Mouse (Mus musculus): ENCODE measurements around the gene Mtif2.

Gene Mtif2

DNA sequence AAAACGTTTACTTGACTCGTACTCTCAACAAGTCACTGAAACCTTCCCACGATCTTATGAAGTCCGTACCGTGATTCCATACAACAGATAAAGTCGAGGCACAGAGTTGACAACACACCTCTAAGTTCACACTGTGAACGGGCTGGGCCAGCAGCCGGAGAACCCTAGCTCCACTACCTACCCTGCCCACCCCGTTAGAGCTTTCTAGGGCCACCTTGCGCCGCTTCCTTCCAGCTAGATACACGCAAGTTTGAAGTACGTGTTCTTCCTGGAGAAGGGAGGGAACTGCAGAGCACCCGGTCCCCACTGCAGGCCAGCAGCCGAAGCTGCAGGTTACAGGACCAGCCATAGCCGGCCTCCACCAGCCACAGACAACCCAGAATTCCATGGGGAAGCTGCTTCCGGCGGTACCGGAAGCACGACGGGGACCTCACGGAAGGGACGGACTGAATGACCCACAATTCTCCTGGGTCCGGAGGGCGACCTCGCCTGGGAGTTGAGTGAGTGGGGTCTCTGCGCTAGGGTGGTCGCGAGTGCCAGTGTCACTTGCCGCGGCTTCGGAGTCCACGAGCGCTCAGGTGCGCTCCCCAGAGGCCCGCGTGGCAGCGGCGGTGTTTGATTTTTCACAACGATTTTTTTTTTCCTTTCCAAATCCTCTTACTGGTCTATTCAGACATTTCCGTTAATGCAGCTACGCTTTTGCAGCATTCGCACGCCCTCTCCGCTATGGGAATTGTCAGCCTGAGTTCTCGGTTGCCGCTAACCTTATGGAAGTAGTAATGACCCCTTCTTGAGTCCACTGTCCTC, at the start of gene Mtif2:
Gene Mtif2 (plus strand): TSS at position 421 of the 807 bp plus-strand sequence.
- in situ Hi-C loops (cut with MboI; ENCODE audit: low pct_unique_long_range_greater_than_20kb in 1 of 2, low sequenced_read_pairs in 2 of 2, unreplicated experiment in 1 of 2), result no loop called here

DNA sequence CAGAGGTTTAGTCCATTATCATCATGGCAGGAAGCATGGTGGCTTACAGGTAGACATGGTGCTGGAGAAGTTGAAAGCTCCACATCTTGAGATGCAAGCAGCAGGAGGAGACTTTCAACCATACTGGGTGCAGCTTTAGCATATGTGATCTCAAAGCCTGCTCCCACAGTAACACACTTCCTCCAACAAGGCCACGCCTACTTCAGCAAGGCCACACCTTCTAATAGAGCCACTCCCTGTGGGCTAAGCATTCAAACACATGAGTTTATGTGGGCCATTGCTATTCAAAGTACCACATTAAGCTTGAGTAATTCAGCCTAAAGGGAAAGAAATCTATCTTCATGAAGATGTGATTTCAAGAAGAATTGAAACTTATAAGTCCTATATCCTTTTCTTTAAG, 33.1 kb upstream of the Mtif2 start:
- in situ Hi-C loops (cut with MboI; ENCODE audit: low pct_unique_long_range_greater_than_20kb in 1 of 2, low sequenced_read_pairs in 2 of 2, unreplicated experiment in 1 of 2), result no loop called here

DNA sequence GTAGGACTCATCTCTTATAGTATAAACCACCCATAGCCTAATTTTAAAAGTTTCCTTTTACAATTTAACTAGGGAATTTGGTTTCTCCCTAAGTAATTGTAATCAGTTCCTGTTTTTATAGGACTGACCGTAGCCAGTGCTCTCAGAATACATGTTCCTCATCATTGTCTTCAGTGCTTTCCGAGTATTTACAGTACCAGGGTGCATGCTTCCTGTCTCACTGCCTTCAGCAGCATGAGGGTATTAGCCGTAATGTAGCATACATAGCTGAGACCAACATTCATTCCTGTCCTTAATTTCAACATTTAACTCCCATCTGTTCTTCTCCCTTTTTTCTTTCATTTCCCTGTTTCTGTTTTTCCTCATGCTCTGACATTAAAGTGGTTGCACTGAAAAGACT, 29.2 kb upstream of the Mtif2 start:
- in situ Hi-C loops (cut with MboI; ENCODE audit: low pct_unique_long_range_greater_than_20kb in 1 of 2, low sequenced_read_pairs in 2 of 2, unreplicated experiment in 1 of 2), result no loop called here

DNA sequence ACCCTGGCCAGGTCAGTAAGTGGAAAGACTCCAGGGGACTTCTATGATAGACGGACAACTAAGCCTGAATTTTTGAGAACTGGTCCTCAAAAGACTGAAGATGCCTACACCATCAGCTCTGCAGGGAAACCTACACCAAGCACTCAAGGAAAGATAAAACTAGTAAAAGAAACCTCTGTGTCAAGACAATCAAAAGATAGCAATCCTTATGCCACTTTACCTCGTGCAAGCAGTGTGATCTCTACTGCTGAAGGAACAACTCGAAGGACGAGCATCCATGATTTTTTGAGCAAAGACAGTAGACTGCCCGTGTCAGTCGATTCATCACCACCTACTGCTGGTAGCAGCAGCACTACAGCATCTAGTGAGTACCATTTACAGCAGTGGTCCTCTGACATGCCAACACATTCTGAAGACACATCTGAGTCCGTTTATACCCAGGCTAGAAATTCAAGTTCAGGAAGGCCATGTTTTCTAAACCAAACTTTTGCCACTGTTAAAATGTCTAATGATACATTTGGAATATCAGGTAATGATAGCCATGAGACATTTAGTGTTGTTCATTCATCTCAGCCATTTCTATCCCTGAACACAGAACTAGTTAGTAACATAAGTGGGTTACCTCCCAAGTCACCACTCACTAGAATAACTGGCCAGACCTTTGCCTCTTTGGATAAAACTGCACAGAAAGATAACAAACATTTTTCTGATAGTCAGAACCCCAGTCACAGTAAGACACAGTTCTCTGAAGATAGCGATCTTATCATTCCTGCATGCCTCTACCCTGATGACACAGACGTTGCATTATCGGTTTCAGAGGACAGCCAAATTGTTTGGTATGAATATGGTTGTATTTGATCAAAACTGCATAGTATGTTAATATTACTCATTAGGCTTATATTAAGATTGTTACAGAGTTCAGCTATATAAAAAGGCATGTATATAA, 22.0 kb upstream of the Mtif2 start:
- in situ Hi-C loops (cut with MboI; ENCODE audit: low pct_unique_long_range_greater_than_20kb in 1 of 2, low sequenced_read_pairs in 2 of 2, unreplicated experiment in 1 of 2), result loop anchor here in 1 of 2 experiments (25.0 kb wide), 1 partner anchor 242 kb away; no protein-coding TSS in a partner anchor

DNA sequence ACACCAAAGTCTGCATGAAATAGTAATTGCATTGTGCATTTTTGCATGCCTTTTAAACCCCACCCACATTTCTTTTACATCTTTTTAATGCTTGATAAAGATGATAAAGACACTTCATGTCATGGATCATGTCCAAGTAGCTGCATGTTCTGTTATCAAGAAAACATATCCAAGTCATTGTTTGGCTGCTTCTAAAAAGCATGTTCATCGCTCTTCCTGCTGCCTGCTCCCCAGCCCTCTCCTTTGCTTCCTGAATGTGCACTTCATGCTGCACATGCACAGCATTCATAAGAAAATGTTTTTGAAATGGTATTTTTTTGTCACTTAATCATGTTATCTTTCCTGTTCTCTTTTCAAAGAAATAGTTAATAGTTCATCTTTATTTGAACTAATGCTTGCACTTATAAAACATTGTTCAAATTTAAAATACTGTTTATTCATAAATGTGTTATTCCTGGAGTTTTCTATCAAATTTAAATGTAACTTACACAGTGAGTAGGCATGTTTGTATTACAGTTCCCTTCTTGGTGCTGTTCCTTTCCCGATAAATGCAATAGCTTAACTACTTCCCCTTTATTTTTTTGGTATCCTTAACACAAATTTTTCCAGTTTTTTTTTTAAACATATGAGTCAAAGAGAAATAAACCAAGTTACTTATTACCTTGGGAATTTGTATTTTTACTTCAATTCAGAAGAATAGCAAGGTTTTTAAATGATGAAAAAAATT, 21.1 kb upstream of the Mtif2 start:
- in situ Hi-C loops (cut with MboI; ENCODE audit: low pct_unique_long_range_greater_than_20kb in 1 of 2, low sequenced_read_pairs in 2 of 2, unreplicated experiment in 1 of 2), result loop anchor here in 1 of 2 experiments (25.0 kb wide), 1 partner anchor 243 kb away; no protein-coding TSS in a partner anchor

DNA sequence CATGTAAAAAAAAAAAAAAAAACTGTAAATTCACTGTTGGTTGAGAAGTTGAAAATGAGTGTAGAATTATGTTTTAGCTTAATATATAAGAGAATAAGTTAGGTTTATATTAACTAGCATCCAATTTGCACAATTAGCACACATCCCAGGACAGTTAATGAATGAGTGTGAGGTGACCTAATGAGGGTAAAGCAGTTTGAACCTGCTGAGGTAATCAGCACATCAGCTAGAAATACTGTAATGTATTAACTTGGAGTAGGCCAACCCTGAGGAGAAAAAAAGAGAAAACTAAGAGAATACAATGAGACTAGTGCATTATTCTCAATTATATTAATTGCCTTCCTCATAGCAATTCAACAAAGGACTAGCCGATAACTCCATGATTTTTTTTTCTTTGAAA, 16.8 kb upstream of the Mtif2 start:
- in situ Hi-C loops (cut with MboI; ENCODE audit: low pct_unique_long_range_greater_than_20kb in 1 of 2, low sequenced_read_pairs in 2 of 2, unreplicated experiment in 1 of 2), result loop anchor here in 1 of 2 experiments (25.0 kb wide), 1 partner anchor 247 kb away; no protein-coding TSS in a partner anchor

DNA sequence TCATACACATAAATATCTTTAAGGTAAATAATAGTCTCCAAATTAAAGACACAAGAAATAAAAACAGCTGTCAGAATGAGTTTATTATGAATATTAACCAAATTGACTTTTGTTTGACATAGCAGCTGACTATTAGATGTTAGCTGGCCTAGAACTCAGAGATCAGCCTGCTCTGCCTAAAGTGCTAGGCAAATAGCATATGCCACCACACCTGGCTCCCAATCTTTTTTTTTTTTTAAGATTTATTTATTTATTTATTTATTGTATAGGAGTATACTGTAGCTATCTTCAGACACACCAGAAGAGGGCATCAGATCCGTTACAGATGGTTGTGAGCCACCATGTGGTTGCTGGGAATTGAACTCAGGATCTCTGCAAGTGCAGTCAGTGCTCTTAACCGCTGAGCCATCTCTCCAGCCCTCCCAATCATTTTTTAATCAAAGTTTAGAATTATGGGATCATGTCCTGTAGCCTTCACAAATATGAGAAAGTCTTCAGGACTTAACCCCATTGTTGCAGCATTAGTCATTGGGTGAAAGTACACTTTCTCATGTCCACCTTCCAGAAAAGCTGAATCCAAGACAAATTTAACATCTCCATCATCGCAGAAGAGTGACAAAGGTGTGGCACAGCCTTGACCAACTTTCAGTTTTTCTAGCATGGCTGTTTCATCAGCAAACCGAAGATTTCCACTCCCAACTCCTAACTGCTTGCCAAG, 13.2 kb upstream of the Mtif2 start:
- in situ Hi-C loops (cut with MboI; ENCODE audit: low pct_unique_long_range_greater_than_20kb in 1 of 2, low sequenced_read_pairs in 2 of 2, unreplicated experiment in 1 of 2), result loop anchor here in 1 of 2 experiments (25.0 kb wide), 1 partner anchor 251 kb away; no protein-coding TSS in a partner anchor

DNA sequence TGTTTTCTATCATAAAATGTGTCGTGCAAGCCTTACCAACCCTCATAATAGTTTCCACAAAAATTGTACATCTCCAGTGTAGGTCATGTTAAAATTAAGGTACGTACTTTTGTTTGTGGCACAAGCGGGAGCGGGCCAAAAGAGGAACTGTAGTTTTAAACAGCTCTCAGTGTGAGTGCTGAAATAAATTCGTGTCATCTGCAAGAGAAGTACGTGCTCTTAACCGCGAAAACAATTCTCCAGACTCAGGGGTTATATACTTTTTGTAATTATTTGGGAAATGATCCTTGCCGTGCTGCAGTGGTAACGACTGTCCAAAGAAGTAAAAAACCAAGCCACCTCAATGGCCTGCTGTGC, 11.9 kb upstream of the Mtif2 start:
- in situ Hi-C loops (cut with MboI; ENCODE audit: low pct_unique_long_range_greater_than_20kb in 1 of 2, low sequenced_read_pairs in 2 of 2, unreplicated experiment in 1 of 2), result loop anchor here in 1 of 2 experiments (25.0 kb wide), 1 partner anchor 252 kb away; no protein-coding TSS in a partner anchor

DNA sequence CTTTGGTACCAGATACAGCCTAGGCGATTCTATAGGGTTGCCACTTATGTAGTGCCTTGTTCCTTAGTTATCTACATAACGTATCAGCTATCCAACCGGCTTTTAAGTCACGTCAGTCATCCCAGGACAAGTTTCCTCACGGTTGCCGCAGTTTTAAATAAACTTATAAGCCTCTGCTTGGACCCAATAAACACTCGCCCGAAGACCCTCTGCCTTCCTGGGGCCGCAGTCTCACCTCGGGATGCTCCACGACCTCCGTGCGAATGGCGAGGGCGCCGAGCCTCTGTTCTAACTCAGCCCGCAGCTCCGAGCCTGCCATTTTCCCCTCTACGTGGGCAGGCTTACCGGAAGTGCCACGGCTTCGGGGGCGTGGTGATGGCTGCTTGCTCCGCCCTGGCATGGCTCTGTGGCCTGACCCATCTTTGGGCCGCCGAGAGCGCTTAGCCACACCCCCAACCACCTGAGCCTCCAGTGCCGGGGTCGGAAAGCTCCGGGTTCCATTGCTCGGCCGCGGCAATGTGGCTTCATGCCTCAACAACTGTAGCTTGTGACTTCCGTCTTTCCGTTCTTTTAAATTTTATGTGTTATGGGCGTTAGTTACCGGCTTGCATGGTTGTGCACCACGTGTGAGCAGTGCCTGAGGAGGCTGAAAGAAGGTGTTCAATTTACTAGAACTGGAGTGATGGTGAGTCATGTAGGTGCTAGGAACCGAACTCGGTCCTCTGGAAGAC, 11.4 kb upstream of the Mtif2 start, which contains the start of gene Prorsd1:
Gene Prorsd1 (minus strand): TSS at position 352 of the 731 bp plus-strand sequence.
- in situ Hi-C loops (cut with MboI; ENCODE audit: low pct_unique_long_range_greater_than_20kb in 1 of 2, low sequenced_read_pairs in 2 of 2, unreplicated experiment in 1 of 2), result loop anchor here in 1 of 2 experiments (25.0 kb wide), 1 partner anchor 253 kb away; no protein-coding TSS in a partner anchor

DNA sequence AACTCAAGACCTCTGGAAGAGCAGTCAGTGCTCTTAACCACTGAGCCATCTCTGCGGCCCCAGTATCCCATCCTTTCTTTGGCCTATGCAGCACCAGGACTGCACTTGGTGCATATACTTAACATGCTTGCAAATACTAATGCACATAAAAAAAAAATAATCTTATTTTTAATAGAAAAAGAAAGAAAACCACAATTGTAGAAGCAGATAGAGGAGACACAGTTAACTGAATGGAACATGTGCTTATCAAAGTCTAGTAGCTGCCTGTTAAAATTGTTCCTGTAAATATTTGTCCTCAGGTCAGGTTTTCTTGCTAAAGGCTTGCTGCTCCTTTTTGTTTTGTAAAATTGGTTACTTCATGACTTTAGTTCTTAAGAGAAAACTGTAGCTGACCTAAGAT, 12.0 kb downstream of the Mtif2 start:
- in situ Hi-C loops (cut with MboI; ENCODE audit: low pct_unique_long_range_greater_than_20kb in 1 of 2, low sequenced_read_pairs in 2 of 2, unreplicated experiment in 1 of 2), result no loop called here

DNA sequence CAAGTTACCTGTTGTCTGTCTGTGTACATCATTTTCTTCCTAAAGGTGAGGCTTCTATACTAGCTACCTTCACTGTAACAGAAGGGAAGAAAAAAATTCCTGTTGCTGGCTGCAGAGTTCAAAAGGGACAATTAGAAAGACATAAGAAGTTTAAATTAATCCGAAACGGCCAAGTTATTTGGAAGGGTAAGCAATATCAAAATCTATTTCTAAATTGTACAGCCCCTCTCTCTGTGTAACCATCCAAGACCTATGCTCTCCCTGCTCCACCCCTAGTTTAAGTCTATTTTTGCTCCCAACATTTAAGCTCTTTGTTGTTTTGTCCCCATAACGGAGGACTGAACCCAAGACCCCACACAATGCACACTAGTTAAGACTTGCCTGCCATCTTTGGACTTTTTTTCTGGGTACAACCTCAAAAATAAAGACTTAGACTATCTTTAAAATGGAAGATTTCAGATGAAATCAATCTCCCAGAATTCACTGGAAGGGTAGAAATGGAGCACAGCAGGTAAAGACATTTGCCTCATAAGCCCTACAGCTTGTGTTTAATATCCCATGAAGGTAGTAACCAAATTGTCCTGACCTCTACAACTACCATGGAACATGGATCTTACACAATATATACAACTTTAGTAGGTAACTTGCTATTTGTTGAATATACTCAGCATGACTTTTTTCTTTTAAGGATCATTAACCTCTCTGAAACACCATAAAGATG, 18.2 kb downstream of the Mtif2 start:
- in situ Hi-C loops (cut with MboI; ENCODE audit: low pct_unique_long_range_greater_than_20kb in 1 of 2, low sequenced_read_pairs in 2 of 2, unreplicated experiment in 1 of 2), result loop anchor here in 1 of 2 experiments (10.0 kb wide), 1 partner anchor 150 kb away; the partner anchor contains the start of gene Rtn4

DNA sequence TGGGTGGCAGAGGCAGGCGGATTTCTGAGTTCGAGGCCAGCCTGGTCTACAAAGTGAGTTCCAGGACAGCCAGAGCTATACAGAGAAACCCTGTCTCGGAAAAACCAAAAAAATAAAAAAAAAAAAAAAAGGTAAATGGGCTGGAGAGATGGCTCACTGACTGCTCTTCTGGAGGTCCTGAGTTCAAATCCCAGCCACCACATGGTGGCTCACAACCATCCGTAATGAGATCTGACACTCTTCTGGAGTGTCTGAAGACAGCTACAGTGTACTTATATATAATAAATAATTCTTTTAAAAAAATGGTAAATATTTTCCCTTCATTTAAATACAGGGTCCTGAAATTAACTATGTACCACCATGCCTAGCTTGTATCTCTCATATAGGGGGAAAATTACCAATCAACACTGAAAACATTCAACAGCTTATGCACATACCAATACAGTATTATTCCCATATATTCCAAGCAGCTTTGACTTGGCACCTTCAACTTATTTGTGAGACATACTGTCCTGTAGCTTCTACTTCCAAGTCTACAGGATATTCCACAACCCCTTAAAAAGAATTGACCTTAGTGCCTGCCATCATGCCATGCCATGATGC, 19.0 kb downstream of the Mtif2 start:
- in situ Hi-C loops (cut with MboI; ENCODE audit: low pct_unique_long_range_greater_than_20kb in 1 of 2, low sequenced_read_pairs in 2 of 2, unreplicated experiment in 1 of 2), result loop anchor here (5.0 to 10.0 kb wide), 2 partner anchors 147 to 150 kb away; partner anchors contain the start of gene Rtn4 (in 2 of the 2)

DNA sequence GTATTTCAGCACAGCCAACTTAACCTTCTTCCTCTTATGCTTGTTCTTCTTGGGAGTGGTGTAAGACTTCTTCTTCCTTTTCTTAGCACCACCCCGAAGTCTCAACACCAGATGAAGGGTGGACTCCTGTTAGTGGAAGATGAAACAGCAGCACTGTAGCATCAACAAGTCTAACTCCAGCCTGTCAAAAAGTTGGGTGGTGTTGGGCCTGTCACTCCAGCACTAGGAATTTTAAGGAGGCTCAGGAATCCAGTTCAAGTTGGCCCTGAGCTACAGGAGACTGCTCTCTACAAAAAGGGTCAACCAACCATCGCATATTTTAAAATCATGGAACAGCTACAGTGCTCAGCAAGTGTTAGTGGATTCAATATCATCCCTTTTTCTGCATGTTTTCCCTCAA, 20.1 kb downstream of the Mtif2 start:
- in situ Hi-C loops (cut with MboI; ENCODE audit: low pct_unique_long_range_greater_than_20kb in 1 of 2, low sequenced_read_pairs in 2 of 2, unreplicated experiment in 1 of 2), result loop anchor here (5.0 to 10.0 kb wide), 2 partner anchors 146 to 149 kb away; partner anchors contain the start of gene Rtn4 (in 2 of the 2)

DNA sequence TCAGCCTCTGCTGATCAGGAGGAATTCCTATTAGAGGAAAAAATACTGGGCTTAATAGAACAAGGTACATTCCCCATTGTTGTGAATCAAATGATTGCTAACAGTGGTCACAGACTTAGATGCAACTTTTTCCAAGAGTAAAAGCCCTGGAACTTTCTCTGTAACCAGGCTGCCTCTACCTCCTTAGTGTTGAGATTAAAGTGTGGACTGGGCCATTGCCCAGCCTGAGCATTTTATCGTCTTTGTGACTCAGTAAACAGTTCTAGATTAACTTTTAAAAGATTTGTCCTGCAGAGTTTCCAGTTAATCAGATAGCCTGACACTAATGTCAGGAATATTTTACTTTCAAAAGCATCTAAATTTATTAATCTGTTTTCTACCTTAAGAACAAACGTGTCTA, 20.6 kb downstream of the Mtif2 start:
- in situ Hi-C loops (cut with MboI; ENCODE audit: low pct_unique_long_range_greater_than_20kb in 1 of 2, low sequenced_read_pairs in 2 of 2, unreplicated experiment in 1 of 2), result loop anchor here (5.0 to 10.0 kb wide), 2 partner anchors 146 to 148 kb away; partner anchors contain the start of gene Rtn4 (in 2 of the 2)

DNA sequence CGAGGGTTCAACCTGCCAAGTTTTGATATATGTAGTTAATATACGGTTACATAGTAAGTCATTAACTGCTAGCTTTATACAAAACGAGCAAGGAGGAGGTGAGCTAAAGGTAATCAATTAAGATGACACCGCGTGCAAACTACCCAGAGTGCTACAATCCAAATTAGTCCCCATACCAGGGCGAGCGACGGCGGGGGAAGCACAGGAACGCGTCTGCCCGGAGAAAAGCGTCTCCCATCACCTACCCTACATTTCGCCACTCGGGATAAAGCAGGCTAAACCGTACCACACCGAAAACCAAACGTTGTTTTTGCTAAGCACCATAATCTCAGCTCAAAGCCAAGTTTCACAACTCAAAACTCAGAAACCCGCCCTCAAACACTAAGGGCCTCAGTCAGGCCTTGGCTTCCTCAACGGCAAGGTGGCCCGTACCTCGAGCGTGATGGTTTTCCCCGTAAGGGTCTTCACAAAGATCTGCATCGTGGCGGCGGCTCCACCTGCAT, 21.1 kb downstream of the Mtif2 start:
- in situ Hi-C loops (cut with MboI; ENCODE audit: low pct_unique_long_range_greater_than_20kb in 1 of 2, low sequenced_read_pairs in 2 of 2, unreplicated experiment in 1 of 2), result loop anchor here (5.0 to 10.0 kb wide), 2 partner anchors 145 to 148 kb away; partner anchors contain the start of gene Rtn4 (in 2 of the 2)

Measured in mouse embryonic stem cell (cell line).